Mouse (Mus musculus): ENCODE data around the gene Ap2a2. TPM values are rescaled to one million over a fixed set of nuclear protein-coding genes. Genes with fewer than 3 reads are reported as not detected.

Gene Ap2a2
- polyA plus RNA-seq, 1 experiment from 2014 or later = 42.6 TPM

DNA sequence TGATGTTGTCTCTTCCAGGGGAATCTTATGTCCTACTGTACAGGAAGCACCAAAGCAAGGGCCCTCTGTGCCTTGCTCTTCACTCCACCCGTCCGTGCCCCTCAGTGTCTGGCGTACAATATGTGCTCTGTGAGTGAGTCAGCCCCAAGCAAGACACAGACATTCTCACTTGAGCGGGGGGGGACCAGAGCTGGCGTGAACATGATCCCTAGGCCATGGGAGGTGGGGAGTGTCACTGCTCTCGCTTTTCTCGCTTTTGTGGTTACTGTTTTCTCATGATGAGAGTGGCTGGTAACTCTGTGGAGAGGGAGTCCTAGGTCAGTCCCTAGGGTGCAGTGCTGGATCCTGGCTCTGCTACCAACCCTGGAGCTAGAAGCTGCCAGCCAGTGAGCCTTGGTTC is 2.6 kb downstream of the Ap2a2 start:
- H3K9me3 ChIP-seq (ENCODE audit: low read length) = no peaks in the 10 kb centered on the region
- DNase-seq (ENCODE audit: low spot score) = no peak
- H3K27me3 ChIP-seq (replicated peaks; ENCODE audit: insufficient read depth, low read length) = no peaks in the 10 kb centered on the region
- no peak overlapping the region for H3K27ac ChIP-seq (ENCODE audit: low read length)
- H3K36me3 ChIP-seq (ENCODE audit: insufficient read depth, low read length) = no peaks in the 10 kb centered on the region
- no peak for TF ChIP-seq CTCF (IDR thresholded peaks at IDR 0.05)
- peak; percentile 33; the same call in 1 of the 2 replicates for TF ChIP-seq EP300 (IDR thresholded peaks at IDR 0.05)
- peaks cover 13% of the 10 kb centered on the region; the same call in 1 of the 2 replicates for H3K4me1 ChIP-seq (ENCODE audit: insufficient read depth, low read depth, low read length)
- H3K4me3 ChIP-seq (ENCODE audit: low read depth, low read length) = no peak overlapping the region
- 66% methylated on average over 7 of the region's 7 CpGs for WGBS
- H3K9ac ChIP-seq (replicated peaks; ENCODE audit: low read depth) = no peak overlapping the region
- H3K4me2 ChIP-seq (replicated peaks; ENCODE audit: low read depth, low read length) = no peak overlapping the region
- no peak for ATAC-seq

GRCm38 (mm10) chr7:141566587-141566986 is 4.6 kb downstream of the Ap2a2 start:
- no peak overlapping the region for H3K4me2 ChIP-seq (replicated peaks; ENCODE audit: low read depth, low read length)
- DNase-seq (ENCODE audit: low spot score) (no peak), ATAC-seq (no peak)
- no peaks in the 10 kb centered on the region for H3K9me3 ChIP-seq (ENCODE audit: low read length)
- H3K4me3 ChIP-seq (ENCODE audit: low read depth, low read length) = no peak overlapping the region
- H3K9ac ChIP-seq (replicated peaks; ENCODE audit: low read depth) = no peak overlapping the region
- no peak overlapping the region for H3K27ac ChIP-seq (ENCODE audit: low read length)
- peaks cover 16% of the 10 kb centered on the region; the same call in 1 of the 2 replicates for H3K4me1 ChIP-seq (ENCODE audit: insufficient read depth, low read depth, low read length)
- WGBS = 66% methylated on average over 7 of the region's 7 CpGs
- no peaks in the 10 kb centered on the region for H3K36me3 ChIP-seq (ENCODE audit: insufficient read depth, low read length)
- TF ChIP-seq CTCF (IDR thresholded peaks at IDR 0.05) (no peak), EP300 (IDR thresholded peaks at IDR 0.05) (no peak)
- no peaks in the 10 kb centered on the region for H3K27me3 ChIP-seq (replicated peaks; ENCODE audit: insufficient read depth, low read length)

- DNase-seq (ENCODE audit: low spot score) (no peak), ATAC-seq (no peak)
- no peaks in the 10 kb centered on the region for H3K9me3 ChIP-seq (ENCODE audit: low read length)
- H3K4me1 ChIP-seq (ENCODE audit: insufficient read depth, low read depth, low read length) = peaks cover 9% of the 10 kb centered on the region; the same call in 1 of the 2 replicates
- no peak overlapping the region for H3K4me3 ChIP-seq (ENCODE audit: low read depth, low read length)
- H3K36me3 ChIP-seq (ENCODE audit: insufficient read depth, low read length) = no peaks in the 10 kb centered on the region
- H3K27ac ChIP-seq (ENCODE audit: low read length) = peak overlapping the region; percentile 9; the same call in 1 of the 2 replicates
- WGBS = 74% methylated on average over 9 of the region's 9 CpGs
- no peak overlapping the region for H3K4me2 ChIP-seq (replicated peaks; ENCODE audit: low read depth, low read length)
- no peak overlapping the region for H3K9ac ChIP-seq (replicated peaks; ENCODE audit: low read depth)
- no peak for TF ChIP-seq EP300 (IDR thresholded peaks at IDR 0.05)
- H3K27me3 ChIP-seq (replicated peaks; ENCODE audit: insufficient read depth, low read length) = no peaks in the 10 kb centered on the region
These were observed 7.4 kb downstream of the Ap2a2 start for GRCm38 (mm10) chr7:141569283-141569803.

GRCm38 (mm10) chr7:141569916-141570315 is 7.9 kb downstream of the Ap2a2 start:
- peak overlapping the region; percentile 9; the same call in 1 of the 2 replicates for H3K27ac ChIP-seq (ENCODE audit: low read length)
- 75% methylated on average over 3 of the region's 3 CpGs for WGBS
- no peak overlapping the region for H3K4me3 ChIP-seq (ENCODE audit: low read depth, low read length)
- peaks cover 5% of the 10 kb centered on the region; the same call in 1 of the 2 replicates for H3K4me1 ChIP-seq (ENCODE audit: insufficient read depth, low read depth, low read length)
- 0 out of 2 replicates have a peak, but pooled peaks have one; percentile 26 for TF ChIP-seq EP300 (IDR thresholded peaks at IDR 0.05)
- no peak for TF ChIP-seq CTCF (IDR thresholded peaks at IDR 0.05)
- ATAC-seq (peak; percentile 81), DNase-seq (ENCODE audit: low spot score) (peak; percentile 55)
- H3K9me3 ChIP-seq (ENCODE audit: low read length) = no peaks in the 10 kb centered on the region
- no peaks in the 10 kb centered on the region for H3K36me3 ChIP-seq (ENCODE audit: insufficient read depth, low read length)
- H3K9ac ChIP-seq (replicated peaks; ENCODE audit: low read depth) = no peak overlapping the region
- no peaks in the 10 kb centered on the region for H3K27me3 ChIP-seq (replicated peaks; ENCODE audit: insufficient read depth, low read length)
- no peak overlapping the region for H3K4me2 ChIP-seq (replicated peaks; ENCODE audit: low read depth, low read length)

GRCm38 (mm10) chr7:141570625-141571295 is 8.8 kb downstream of the Ap2a2 start:
- Histone ChIP-seq H3K27me3 (replicated peaks; ENCODE audit: insufficient read depth, low read length) (no peaks in the 10 kb centered on the region), H3K4me2 (replicated peaks; ENCODE audit: low read depth, low read length) (no peak overlapping the region), H3K4me1 (ENCODE audit: insufficient read depth, low read depth, low read length) (peaks cover 5% of the 10 kb centered on the region; the same call in 1 of the 2 replicates), H3K9me3 (ENCODE audit: low read length) (no peaks in the 10 kb centered on the region), H3K27ac (ENCODE audit: low read length) (no peak overlapping the region), H3K4me3 (ENCODE audit: low read depth, low read length) (no peak overlapping the region), H3K36me3 (ENCODE audit: insufficient read depth, low read length) (no peaks in the 10 kb centered on the region), H3K9ac (replicated peaks; ENCODE audit: low read depth) (no peak overlapping the region)
- TF ChIP-seq EP300 (IDR thresholded peaks at IDR 0.05) (no peak), CTCF (IDR thresholded peaks at IDR 0.05) (no peak)
- DNase-seq (ENCODE audit: low spot score) (no peak), ATAC-seq (0 out of 2 replicates have a peak, but pooled peaks have one; percentile 15)
- WGBS = 68% methylated on average over 4 of the region's 4 CpGs

DNA sequence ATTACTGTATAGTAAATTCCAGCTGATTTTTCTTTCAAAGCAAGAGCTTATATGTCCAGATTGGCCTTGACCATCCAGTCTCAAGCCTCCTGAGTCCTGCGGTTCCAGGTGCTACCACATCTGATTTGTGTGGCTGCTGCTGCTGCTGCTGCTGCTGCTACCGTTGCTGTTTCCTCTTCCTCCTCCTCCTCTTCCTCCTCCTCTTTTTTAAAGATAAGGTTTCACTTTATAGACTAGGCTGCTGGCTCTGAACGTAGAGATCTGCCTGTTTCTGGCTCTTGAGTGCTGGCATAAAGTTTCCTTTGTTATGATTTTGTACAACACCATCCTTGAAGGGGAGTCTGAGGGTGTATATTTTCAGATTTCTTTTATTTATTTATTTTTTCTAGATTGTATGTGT is 12.1 kb downstream of the Ap2a2 start:
- H3K36me3 ChIP-seq (ENCODE audit: insufficient read depth, low read length) = no peaks in the 10 kb centered on the region
- ATAC-seq = no peak

More for the DNA sequence above, 12.1 kb downstream of the Ap2a2 start:
- Histone ChIP-seq H3K9me3 (ENCODE audit: low read length) (no peaks in the 10 kb centered on the region), H3K4me3 (ENCODE audit: low read depth, low read length) (no peak overlapping the region), H3K27ac (ENCODE audit: low read length) (no peak overlapping the region), H3K4me1 (ENCODE audit: insufficient read depth, low read depth, low read length) (peaks cover 3% of the 10 kb centered on the region; the same call in 1 of the 2 replicates), H3K9ac (replicated peaks; ENCODE audit: low read depth) (no peak overlapping the region), H3K27me3 (replicated peaks; ENCODE audit: insufficient read depth, low read length) (no peaks in the 10 kb centered on the region), H3K4me2 (replicated peaks; ENCODE audit: low read depth, low read length) (no peak overlapping the region)
- WGBS = 42% methylated on average over 3 of the region's 3 CpGs
- TF ChIP-seq EP300 (IDR thresholded peaks at IDR 0.05) = no peak
- no peak for TF ChIP-seq CTCF (IDR thresholded peaks at IDR 0.05)
- no peak for DNase-seq (ENCODE audit: low spot score)
